Mouse (Mus musculus) mouse trophoblast stem cell (cell line): ENCODE results near the gene Stk31.
"Not testable (repeated sequence)": the region's sequence is repeated elsewhere in the genome, so short reads cannot be mapped to it uniquely, and the experiment has no call there.

ENCODE experiments used
- in situ Hi-C, 2 experiments: fragments of 300-500 bp; cut with MseI, MboI; formaldehyde crosslinking; loops; 2 replicates in 1 of 2; 3 replicates in 1 of 2; pipeline ENCODE4 v1.15.1; 2025

Gene Stk31

DNA sequence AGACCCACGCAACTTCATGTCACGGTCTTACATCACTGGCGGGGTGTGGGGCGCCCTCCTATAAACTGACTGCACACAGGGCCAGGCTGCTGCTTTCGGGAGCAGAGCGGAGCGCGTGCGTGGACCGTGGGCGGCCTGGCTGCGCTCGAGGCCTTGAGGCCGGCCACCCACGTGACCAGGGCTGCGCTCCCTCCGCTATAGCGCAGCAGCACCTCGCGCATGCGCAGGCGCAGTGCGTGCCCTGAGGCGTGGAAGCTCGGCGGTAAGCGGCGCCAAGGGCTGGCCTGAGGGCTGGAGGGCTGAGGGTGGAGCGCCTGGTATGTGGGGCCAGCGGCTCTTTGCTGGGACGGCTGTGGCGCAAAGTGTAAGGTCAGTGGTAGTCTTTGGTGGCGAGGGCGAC, at the start of gene Stk31:
Stk31 (plus strand) TSS at position 289 of the 400 bp plus-strand sequence.
- in situ Hi-C loops: loop anchor here in 1 of 2 experiments (25.0 kb wide), 1 partner anchor 333 kb away; the partner anchor contains the start of gene Malsu1

GRCm38 (mm10) chr6:49349826-49350225, 45.6 kb upstream of the Stk31 start:
- in situ Hi-C loops: loop anchor here in 1 of 2 experiments (10.0 kb wide), 1 partner anchor 115 kb away; no protein-coding TSS in a partner anchor

DNA sequence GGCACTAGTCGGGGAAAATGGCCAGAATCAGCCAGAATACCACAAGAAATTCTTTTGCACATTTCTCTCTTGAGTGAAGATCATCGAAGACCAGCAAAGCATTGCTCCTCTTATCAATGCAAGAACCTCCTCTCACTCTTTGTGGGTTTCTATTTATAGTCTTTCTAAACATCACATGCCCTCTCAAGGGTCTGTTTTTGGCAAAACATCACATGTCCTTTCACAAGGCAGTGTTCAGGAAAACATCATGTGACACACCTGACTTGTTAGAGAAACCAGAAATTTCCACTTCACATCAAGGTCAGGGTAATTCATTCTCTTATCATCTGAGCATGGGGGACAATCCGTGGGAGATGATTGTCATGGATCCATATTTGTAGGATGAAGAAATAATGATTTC, 40.8 kb upstream of the Stk31 start:
- in situ Hi-C loops: loop anchor here in 1 of 2 experiments (10.0 kb wide), 1 partner anchor 120 kb away; no protein-coding TSS in a partner anchor

- in situ Hi-C loops: loop anchor here in 1 of 2 experiments (10.0 kb wide), 1 partner anchor 120 kb away; no protein-coding TSS in a partner anchor
Observed at GRCm38 (mm10) chr6:49355171-49355570, 40.2 kb upstream of the Stk31 start.

- in situ Hi-C loops: loop anchor here in 1 of 2 experiments (10.0 kb wide), 1 partner anchor 96 kb away; the partner anchor contains the start of gene Tra2a
Observed at GRCm38 (mm10) chr6:49360420-49360819, 35.0 kb upstream of the Stk31 start.

- in situ Hi-C loops: loop anchor here in 1 of 2 experiments (10.0 kb wide), 1 partner anchor 103 kb away; the partner anchor contains the start of gene Tra2a
Observed at GRCm38 (mm10) chr6:49367159-49368054, 28.0 kb upstream of the Stk31 start, which contains the start of gene Fam221a. Gene Fam221a, plus strand, starts transcription at chr6:49367739.

- in situ Hi-C loops: loop anchor here in 1 of 2 experiments (10.0 kb wide), 1 partner anchor 103 kb away; the partner anchor contains the start of gene Tra2a
Observed at GRCm38 (mm10) chr6:49368212-49368611, 27.2 kb upstream of the Stk31 start.

GRCm38 (mm10) chr6:49372705-49373104, 22.7 kb upstream of the Stk31 start:
- in situ Hi-C loops: no loop called here

DNA sequence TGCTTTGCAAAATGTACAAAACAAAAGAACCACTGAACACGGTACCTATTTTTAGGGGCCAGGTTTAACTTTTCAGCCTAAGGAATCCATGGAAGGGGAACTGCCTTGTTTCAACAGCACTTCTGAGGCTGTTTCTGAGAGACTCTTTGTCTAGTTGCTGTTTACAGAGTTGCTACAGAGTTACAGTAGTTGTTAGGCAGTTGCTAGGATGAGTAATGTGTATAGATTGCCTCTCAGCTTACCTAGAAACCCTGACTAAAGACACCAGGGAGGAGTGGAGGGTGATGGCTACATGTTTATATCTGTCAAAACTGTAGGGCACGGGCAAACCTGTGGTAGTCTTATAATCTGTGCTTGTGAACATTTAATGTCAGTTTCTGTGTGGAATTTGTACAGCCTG, 21.5 kb upstream of the Stk31 start:
- in situ Hi-C loops: no loop called here

DNA sequence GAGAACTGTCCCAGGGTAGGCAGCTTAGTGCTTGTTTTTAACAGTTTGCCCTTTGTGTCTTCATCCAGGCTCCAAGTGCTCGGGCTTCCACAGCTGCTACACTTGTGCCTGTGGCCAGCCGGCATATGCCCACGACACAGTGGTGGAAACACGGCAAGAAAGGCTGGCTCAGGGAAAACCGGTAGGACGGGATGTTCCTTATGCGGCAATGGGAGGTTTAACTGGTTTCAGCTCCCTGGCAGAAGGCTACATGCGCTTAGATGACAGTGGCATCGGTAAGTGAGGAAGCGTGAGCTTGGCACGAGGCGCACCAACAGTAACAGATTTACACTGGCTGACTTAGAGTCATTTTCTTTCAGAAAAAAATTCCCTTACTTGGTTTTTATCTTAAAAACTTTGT, 17.1 kb upstream of the Stk31 start:
- in situ Hi-C loops: loop anchor here in 1 of 2 experiments (25.0 kb wide), 1 partner anchor 316 kb away; the partner anchor contains the start of gene Malsu1

DNA sequence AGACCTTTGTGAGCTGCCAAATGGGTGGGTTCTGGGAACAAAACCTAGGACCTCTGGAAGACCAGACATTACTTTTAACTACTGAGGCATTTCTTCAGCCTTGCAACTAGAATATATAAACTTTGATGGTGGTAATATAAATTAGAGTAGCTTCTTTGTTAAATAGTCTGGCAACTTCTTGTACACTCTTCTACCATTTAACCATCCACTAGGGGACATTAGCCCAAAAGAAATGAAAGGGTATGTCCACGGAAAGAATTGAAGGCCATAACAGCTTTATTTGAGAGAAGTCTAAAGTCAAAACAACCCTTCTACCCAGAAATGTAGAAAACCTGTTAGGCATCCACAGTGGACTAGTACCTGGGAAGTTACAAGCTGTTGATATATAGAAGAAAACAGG, 1.1 kb upstream of the Stk31 start:
- in situ Hi-C loops: loop anchor here in 1 of 2 experiments (25.0 kb wide), 1 partner anchor 332 kb away; the partner anchor contains the start of gene Malsu1

DNA sequence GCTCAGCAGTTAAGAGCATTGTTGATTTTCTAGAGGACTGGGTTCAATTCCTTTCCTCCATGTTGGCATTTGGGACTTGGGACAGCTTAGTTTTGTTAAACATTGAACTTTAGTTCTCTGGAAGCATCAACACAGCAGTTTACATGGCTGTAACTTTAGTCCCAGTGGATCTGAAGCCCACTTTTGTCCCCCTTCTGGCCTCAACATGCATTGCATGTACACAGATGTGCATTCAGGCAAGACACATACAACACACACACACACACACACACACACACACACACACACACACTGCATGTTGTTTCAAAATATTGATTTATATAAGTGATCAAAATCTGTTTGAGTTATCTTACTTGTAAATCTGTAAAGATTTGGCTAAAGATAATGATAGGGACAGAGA, 2.1 kb downstream of the Stk31 start:
- in situ Hi-C loops: loop anchor here in 1 of 2 experiments (25.0 kb wide), 1 partner anchor 335 kb away; the partner anchor contains the start of gene Malsu1

DNA sequence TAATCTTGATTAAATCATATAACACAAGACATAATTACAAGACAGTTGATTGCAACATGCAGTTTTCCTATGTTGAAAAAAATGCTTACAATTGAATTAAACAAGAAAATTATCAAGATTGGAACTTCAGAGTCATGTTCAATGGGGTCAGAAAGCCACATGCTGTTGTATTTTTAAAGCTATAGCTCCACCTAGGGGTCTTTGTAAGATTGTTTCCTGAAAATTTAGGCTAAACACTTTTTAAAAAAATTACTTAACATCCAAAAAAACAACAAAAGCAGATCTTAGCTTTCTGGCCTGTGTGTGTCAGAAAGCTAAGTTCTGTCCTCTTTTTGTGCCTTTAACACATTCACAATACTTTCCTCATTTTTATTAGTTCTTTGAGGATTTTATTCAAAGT, 3.0 kb downstream of the Stk31 start:
- in situ Hi-C loops: loop anchor here in 1 of 2 experiments (25.0 kb wide), 1 partner anchor 336 kb away; the partner anchor contains the start of gene Malsu1

DNA sequence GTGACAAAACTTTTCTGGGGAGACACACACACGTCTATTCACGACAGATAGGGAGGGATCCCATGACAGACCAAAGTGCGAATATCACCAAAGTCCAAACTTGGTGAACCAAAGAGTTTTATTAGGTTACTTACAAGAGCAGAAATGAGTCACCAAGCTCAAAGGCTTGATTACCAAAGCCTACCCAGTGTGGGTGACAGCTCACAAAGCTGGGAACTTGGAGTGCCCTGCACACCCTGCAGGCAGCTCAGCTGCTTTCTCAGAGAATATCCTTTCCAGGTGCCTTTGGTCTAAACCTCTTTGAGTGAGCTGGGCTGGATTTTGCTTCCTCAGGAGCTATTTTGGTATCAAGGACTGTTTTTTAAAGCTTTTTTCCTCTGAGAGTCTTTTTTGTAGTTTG, 15.4 kb downstream of the Stk31 start:
- in situ Hi-C loops: no loop called here

- in situ Hi-C loops: not testable (repeated sequence)
Observed at GRCm38 (mm10) chr6:49412967-49413366, 17.6 kb downstream of the Stk31 start.

GRCm38 (mm10) chr6:49415971-49416370, 20.6 kb downstream of the Stk31 start:
- in situ Hi-C loops: no loop called here

DNA sequence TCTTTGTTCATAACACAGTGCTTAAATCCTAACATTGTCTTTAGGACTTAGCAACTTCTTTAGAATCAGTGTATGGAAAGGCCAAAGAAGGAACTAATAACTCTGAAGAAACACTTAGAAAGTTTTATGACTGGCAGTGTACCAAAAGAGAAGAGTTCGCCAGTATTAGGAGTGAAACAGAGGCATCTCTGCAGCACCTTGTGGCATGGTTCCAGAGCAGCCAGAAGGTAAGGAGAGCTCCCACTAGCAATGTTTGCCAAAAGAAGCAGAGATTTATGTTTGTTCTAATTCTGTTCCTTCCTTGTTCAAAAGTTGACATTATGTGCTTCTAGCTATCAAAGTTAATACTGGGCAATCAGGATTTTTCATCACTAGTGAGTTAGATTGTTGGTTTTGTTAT, 41.9 kb downstream of the Stk31 start:
- in situ Hi-C loops: no loop called here

DNA sequence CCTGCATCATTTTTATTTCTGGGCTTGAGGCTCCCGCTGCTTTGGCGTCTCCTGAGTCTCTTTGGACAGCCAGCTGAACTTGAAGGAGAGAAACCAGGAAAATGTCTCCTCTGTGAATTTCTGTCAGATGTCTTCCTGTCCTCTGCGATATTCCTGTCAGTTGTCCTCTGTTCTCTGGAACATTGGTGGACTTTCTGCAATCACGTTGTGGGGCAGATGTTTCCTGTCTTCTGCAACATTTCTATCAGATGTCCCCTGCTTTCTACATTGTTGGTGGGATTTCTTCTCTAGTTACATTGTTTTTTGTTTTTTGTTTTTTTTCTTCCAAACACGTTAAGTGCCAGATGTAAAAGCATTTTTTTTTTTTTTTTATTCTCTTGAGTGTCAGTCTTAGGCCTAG, 62.7 kb downstream of the Stk31 start:
- in situ Hi-C loops: no loop called here

- in situ Hi-C loops: no loop called here
Observed at GRCm38 (mm10) chr6:49483205-49483604, 87.8 kb downstream of the Stk31 start.

DNA sequence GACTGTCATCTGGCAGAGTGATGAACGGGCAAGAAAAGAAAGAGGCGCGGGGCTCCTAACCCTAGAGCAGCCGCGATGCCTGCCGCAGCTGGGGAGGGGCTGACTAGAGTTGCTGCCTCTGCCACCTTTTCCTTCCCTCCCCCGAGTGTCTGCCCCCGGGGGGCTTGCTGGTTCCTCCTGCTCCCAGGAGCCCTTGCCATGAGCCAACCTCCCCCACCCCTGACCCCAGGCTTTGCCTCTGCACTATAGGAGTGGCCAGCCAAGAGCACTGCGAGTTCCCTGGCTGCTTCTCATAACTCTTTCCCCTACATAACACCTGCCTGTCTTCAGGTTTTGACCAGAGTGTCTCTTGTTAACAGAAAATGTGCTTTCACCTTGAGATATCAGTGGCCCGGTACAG, 96.1 kb downstream of the Stk31 start:
- in situ Hi-C loops: no loop called here

GRCm38 (mm10) chr6:49519053-49519452, 123.6 kb downstream of the Stk31 start:
- in situ Hi-C loops: loop anchor here in 1 of 2 experiments (25.0 kb wide), 2 partner anchors 393 to 768 kb away; no protein-coding TSS in a partner anchor
